Mouse (Mus musculus) left cerebral cortex, adult 2 months (tissue): ENCODE data around the gene Abtb2. TPM values are rescaled to one million over a fixed set of nuclear protein-coding genes. Genes with fewer than 3 reads are reported as not detected.

Experiments used
- DNase-seq, 2 experiments: peaks; one replicate each; pipeline ENCODE4 v3.0.0; 2021 to 2022; ENCODE audit warnings: low spot score in 2 of 2, mixed read lengths in 1 of 2; ENCODE audit errors: extremely low spot score in 1 of 2
- H3K27ac ChIP-seq: fragments of 200-600 bp; 2 replicates; pipeline ENCODE4 v1.8.1; 2022
- H3K4me3 ChIP-seq: fragments of 200-600 bp; 2 replicates; pipeline ENCODE4 v1.8.1; 2022
- CTCF ChIP-seq: fragments of 200-600 bp; IDR thresholded peaks from 2 replicates; pipeline ENCODE4 v1.8.1; 2022; ENCODE audit warnings: antibody characterized with exemption, mild to moderate bottlenecking, moderate library complexity
- intact Hi-C: fragments of 180-260 bp; cut with DNase I; formaldehyde crosslinking; loops from one replicate; pipeline ENCODE4 v1.15.1; 2025
- total RNA-seq, 2 experiments: library from RNA; stranded (reverse); gene quantifications; 2 replicates each; pipeline ENCODE4 v1.2.3; 2021

Abtb2 gene
- total RNA-seq, 2 experiments from 2014 or later = 8.1 to 9.7 TPM

GRCm38 (mm10) chr2:103760906-103761716 lies 195.0 kb downstream of the Abtb2 start, which contains the start of gene Nat10:
TSS of gene Nat10 (minus strand) at chr2:103761270.
- intact Hi-C loops = loop anchor here (1.0 kb wide), 1 partner anchor 36 kb away; the partner anchor contains the start of gene Caprin1
- DNase-seq = peak; percentile 99
- Histone ChIP-seq H3K27ac (peak within 1 kb of the TSS; percentile 69), H3K4me3 (peak within 1 kb of the TSS; percentile 93)
- TF ChIP-seq CTCF = no peak

DNA sequence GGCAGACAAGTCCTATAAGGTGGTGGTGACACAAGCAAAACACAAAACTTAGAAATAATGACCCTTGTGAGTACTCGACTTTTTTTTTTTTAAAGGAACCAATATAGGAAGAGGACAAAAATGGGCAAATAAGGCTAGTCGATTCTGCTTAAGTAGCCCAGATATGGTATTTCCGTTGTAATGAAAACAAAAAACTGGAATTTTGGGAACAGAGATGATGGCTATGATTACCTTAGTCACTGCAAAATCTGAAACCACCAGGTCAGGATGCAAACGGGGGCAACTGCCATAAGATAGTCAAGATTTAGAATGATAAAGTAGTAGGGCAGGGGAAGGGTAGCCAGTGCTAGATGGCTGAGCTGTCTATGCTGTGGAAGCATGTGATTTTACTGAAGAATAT lies 195.9 kb downstream of the Abtb2 start:
- intact Hi-C loops = loop anchor here (1.0 kb wide), 1 partner anchor 35 kb away; the partner anchor contains the start of gene Caprin1
- H3K27ac ChIP-seq = no peak overlapping the region

DNA sequence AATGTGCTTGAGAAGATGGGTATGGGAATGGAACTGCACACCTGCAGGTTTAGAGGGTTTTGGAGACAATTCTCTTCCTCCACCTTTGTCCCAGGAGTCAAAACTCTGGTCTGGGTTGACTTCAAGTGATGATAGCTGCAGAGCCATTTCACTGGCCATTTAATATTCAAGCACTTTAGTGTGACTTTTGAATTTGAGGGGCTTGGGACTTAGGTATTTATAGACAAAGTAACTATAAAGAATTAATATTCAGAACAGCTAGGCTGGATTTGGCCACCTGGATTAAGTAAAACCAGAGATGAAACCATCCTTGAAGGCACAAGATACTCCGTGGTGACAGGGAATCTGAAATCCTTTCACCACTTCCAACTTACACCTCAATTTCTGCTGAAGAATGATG lies 196.4 kb downstream of the Abtb2 start:
- no peak overlapping the region for H3K27ac ChIP-seq
- intact Hi-C loops = no loop called here
- DNase-seq = no peak
- TF ChIP-seq CTCF = no peak
- no peak overlapping the region for H3K4me3 ChIP-seq

More for the DNA sequence above, 195.9 kb downstream of the Abtb2 start:
- TF ChIP-seq CTCF = no peak
- no peak for DNase-seq
- H3K4me3 ChIP-seq = peak overlapping the region; percentile 93

Other genes starting within 250 kb of the Abtb2 start
- 1 to 10 TPM in 1 of 2 experiments, under 1 TPM in 1; 0.79 to 1.1 TPM for gene Elf5, start 154.6 kb upstream of the Abtb2 start, total RNA-seq
- gene Cat, start 81.2 kb upstream of the Abtb2 start, total RNA-seq = 10 to 100 TPM; 42.5 to 46.9 TPM
- gene Nat10, start 195.0 kb downstream of the Abtb2 start, total RNA-seq = 10 to 100 TPM; 30.1 to 35.8 TPM
- 100 to 1,000 TPM; 310 to 313 TPM for gene Caprin1, start 231.3 kb downstream of the Abtb2 start, total RNA-seq